Mouse (Mus musculus) forebrain, postnatal 0 days (tissue): Measurements from ENCODE around the gene Tmtc1. TPM values are rescaled to one million over a fixed set of nuclear protein-coding genes. Genes with fewer than 3 reads are reported as not detected.

ENCODE experiments used
- ATAC-seq: fragments of 200-750 bp; cut with Nextera tagmentation; 2 replicates; pipeline ENCODE4 v1.8.0; 2017; ENCODE audit warnings: mild to moderate bottlenecking, moderate library complexity
- DNase-seq: peaks from one replicate; pipeline ENCODE4 v3.0.0-alpha.2; 2015
- H3K27ac ChIP-seq: fragments of 300-500 bp; sonication (generic); 2 replicates; pipeline ENCODE4 v1.5.1; 2014; ENCODE audit warnings: low read depth, mild to moderate bottlenecking, antibody characterized with exemption, low read length, moderate library complexity, mixed read lengths
- H3K27me3 ChIP-seq: fragments of 300-500 bp; sonication (generic); 2 replicates; pipeline ENCODE4 v1.6.1; 2014; ENCODE audit warnings: mild to moderate bottlenecking, low read length, mixed read lengths; ENCODE audit not compliant: insufficient read depth
- H3K36me3 ChIP-seq: fragments of 300-500 bp; sonication (generic); 2 replicates; pipeline ENCODE4 v1.6.1; 2014; ENCODE audit warnings: mild to moderate bottlenecking, moderate library complexity; ENCODE audit not compliant: insufficient read depth
- H3K4me1 ChIP-seq: fragments of 300-500 bp; sonication (generic); 2 replicates; pipeline ENCODE4 v1.6.1; 2014; ENCODE audit warnings: antibody characterized with exemption; ENCODE audit not compliant: insufficient read depth
- H3K4me2 ChIP-seq: fragments of 300-500 bp; sonication (generic); 2 replicates; pipeline ENCODE4 v1.6.1; 2014; ENCODE audit warnings: low read depth, mild to moderate bottlenecking, moderate library complexity
- H3K4me3 ChIP-seq: fragments of 300-500 bp; sonication (generic); 2 replicates; pipeline ENCODE4 v1.5.1; 2014; ENCODE audit warnings: low read depth, low read length, mixed read lengths
- H3K9ac ChIP-seq: fragments of 300-500 bp; sonication (generic); 2 replicates; pipeline ENCODE4 v1.6.1; 2014; ENCODE audit warnings: mild to moderate bottlenecking
- H3K9me3 ChIP-seq: fragments of 300-500 bp; sonication (generic); 2 replicates; pipeline ENCODE4 v1.6.1; 2016; ENCODE audit warnings: low read length
- CTCF ChIP-seq: sonication (generic); IDR thresholded peaks from 2 replicates; pipeline ENCODE4 v1.5.1; 2016; ENCODE audit warnings: antibody characterized with exemption, control low read depth, low read depth
- whole genome bisulfite sequencing: fragments of 180-500 bp; shearing (Covaris S2); extraction: QIAGEN DNeasy Blood & Tissue Kit; methylation state at CpG from one replicate; pipeline ENCODE4 v1.1.7; 2014; 5-methylcytosine and 5-hydroxymethylcytosine counted together
- polyA plus RNA-seq: library from polyadenylated mRNA; unstranded; fragments of >200 nt; fragmentation: Nextera tagmentation; extraction: Ambion mirVana; gene quantifications from 2 replicates; pipeline ENCODE4 v1.2.1, GENCODE M21; 2015
- total RNA-seq: library from RNA; depleted of rRNA; stranded (reverse); fragments of >200 nt; gene quantifications from 2 replicates; pipeline ENCODE4 v1.2.3, GENCODE M21; 2014

Gene Tmtc1
- total and polyA plus RNA-seq, 2 experiments from 2014 or later = 1.7 to 18.9 TPM

GRCm38 (mm10) chr6:148248625-148249024 lies 195.6 kb downstream of the Tmtc1 start:
- peak; percentile 67 for TF ChIP-seq CTCF
- ATAC-seq (peak; percentile 53; the same call in 1 of the 2 replicates), DNase-seq (peak; percentile 81)
- no peak overlapping the region for H3K9ac ChIP-seq
- WGBS = 20% methylated on average over 2 of the region's 2 CpGs
- no peak overlapping the region for H3K4me3 ChIP-seq
- H3K4me2 ChIP-seq = no peak overlapping the region
- no peaks in the 10 kb centered on the region for H3K4me1 ChIP-seq
- H3K27ac ChIP-seq = no peak overlapping the region
- no peaks in the 10 kb centered on the region for H3K27me3 ChIP-seq
- H3K9me3 ChIP-seq = no peaks in the 10 kb centered on the region
- peaks cover 13% of the 10 kb centered on the region for H3K36me3 ChIP-seq

GRCm38 (mm10) chr6:148246544-148246943 lies 197.6 kb downstream of the Tmtc1 start:
- no peak for TF ChIP-seq CTCF
- ATAC-seq (no peak), DNase-seq (no peak)
- H3K27me3 ChIP-seq = no peaks in the 10 kb centered on the region
- no peaks in the 10 kb centered on the region for H3K9me3 ChIP-seq
- H3K4me2 ChIP-seq = no peak overlapping the region
- H3K9ac ChIP-seq = no peak overlapping the region
- no peak overlapping the region for H3K4me3 ChIP-seq
- no peak overlapping the region for H3K27ac ChIP-seq
- peaks cover 13% of the 10 kb centered on the region for H3K36me3 ChIP-seq
- H3K4me1 ChIP-seq = no peaks in the 10 kb centered on the region
- 81% methylated on average over 7 of the region's 7 CpGs for WGBS

DNA sequence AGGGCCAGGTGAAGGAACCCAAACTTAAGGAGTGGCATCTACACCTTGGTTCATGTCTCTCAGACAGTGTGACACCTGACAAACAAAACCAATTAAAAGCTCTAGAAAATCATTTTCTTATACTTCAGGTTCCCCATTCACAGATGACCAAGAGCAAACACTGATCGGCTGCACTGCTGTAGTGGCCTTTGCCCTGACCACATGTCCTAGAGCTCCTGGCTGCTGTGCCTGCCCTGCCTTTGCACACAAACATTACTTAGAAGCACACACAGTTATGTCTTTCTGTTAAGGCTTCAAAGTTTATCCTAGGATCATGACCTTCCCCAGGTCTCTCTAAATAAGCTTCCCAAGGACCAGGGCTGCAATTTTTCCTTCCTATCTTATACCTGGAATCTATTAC lies 199.4 kb downstream of the Tmtc1 start:
- no peaks in the 10 kb centered on the region for H3K4me1 ChIP-seq
- no peak for TF ChIP-seq CTCF
- H3K36me3 ChIP-seq = peaks cover 13% of the 10 kb centered on the region
- no peaks in the 10 kb centered on the region for H3K27me3 ChIP-seq
- H3K9me3 ChIP-seq = no peaks in the 10 kb centered on the region
- no peak overlapping the region for H3K27ac ChIP-seq
- no peak overlapping the region for H3K4me3 ChIP-seq
- ATAC-seq (no peak), DNase-seq (no peak)
- H3K9ac ChIP-seq = no peak overlapping the region
- no peak overlapping the region for H3K4me2 ChIP-seq
- WGBS = 89% methylated on average over 1 of the region's 1 CpGs

GRCm38 (mm10) chr6:148242304-148242703 lies 201.9 kb downstream of the Tmtc1 start:
- Histone ChIP-seq H3K9me3 (no peaks in the 10 kb centered on the region), H3K4me3 (no peak overlapping the region), H3K9ac (no peak overlapping the region), H3K36me3 (peaks cover 13% of the 10 kb centered on the region), H3K27me3 (no peaks in the 10 kb centered on the region), H3K4me2 (no peak overlapping the region), H3K27ac (no peak overlapping the region), H3K4me1 (no peaks in the 10 kb centered on the region)
- ATAC-seq (no peak), DNase-seq (no peak)
- 0 out of 2 replicates have a peak, but pooled peaks have one; percentile 14 for TF ChIP-seq CTCF
- 62% methylated on average over 3 of the region's 3 CpGs for WGBS

GRCm38 (mm10) chr6:148241685-148242084 lies 202.5 kb downstream of the Tmtc1 start:
- peaks cover 13% of the 10 kb centered on the region for H3K36me3 ChIP-seq
- no peak overlapping the region for H3K9ac ChIP-seq
- no peak overlapping the region for H3K4me3 ChIP-seq
- H3K4me1 ChIP-seq = no peaks in the 10 kb centered on the region
- 94% methylated on average over 5 of the region's 5 CpGs for WGBS
- H3K9me3 ChIP-seq = no peaks in the 10 kb centered on the region
- no peak overlapping the region for H3K27ac ChIP-seq
- DNase-seq (no peak), ATAC-seq (no peak)
- no peak overlapping the region for H3K4me2 ChIP-seq
- TF ChIP-seq CTCF = no peak
- no peaks in the 10 kb centered on the region for H3K27me3 ChIP-seq

- no peak for DNase-seq
- TF ChIP-seq CTCF = no peak
- H3K4me1 ChIP-seq = no peaks in the 10 kb centered on the region
Measured at GRCm38 (mm10) chr6:148239311-148239710, 204.9 kb downstream of the Tmtc1 start.

GRCm38 (mm10) chr6:148237453-148237852 lies 206.7 kb downstream of the Tmtc1 start:
- no peak overlapping the region for H3K27ac ChIP-seq

More at GRCm38 (mm10) chr6:148239311-148239710, 204.9 kb downstream of the Tmtc1 start:
- 85% methylated on average over 1 of the region's 1 CpGs for WGBS
- H3K27ac ChIP-seq = no peak overlapping the region
- no peak overlapping the region for H3K9ac ChIP-seq
- peaks cover 3% of the 10 kb centered on the region for H3K36me3 ChIP-seq
- no peaks in the 10 kb centered on the region for H3K9me3 ChIP-seq
- no peaks in the 10 kb centered on the region for H3K27me3 ChIP-seq
- ATAC-seq = no peak
- H3K4me3 ChIP-seq = no peak overlapping the region
- H3K4me2 ChIP-seq = no peak overlapping the region

More at GRCm38 (mm10) chr6:148237453-148237852, 206.7 kb downstream of the Tmtc1 start:
- Histone ChIP-seq H3K4me3 (no peak overlapping the region), H3K4me2 (no peak overlapping the region), H3K27me3 (no peaks in the 10 kb centered on the region), H3K9me3 (no peaks in the 10 kb centered on the region), H3K9ac (no peak overlapping the region), H3K36me3 (no peaks in the 10 kb centered on the region), H3K4me1 (no peaks in the 10 kb centered on the region)
- WGBS = 54% methylated on average over 5 of the region's 5 CpGs
- ATAC-seq (no peak), DNase-seq (no peak)
- TF ChIP-seq CTCF = no peak
